Mouse (Mus musculus) MEL (cell line): ENCODE measurements around the gene Col9a2. TPM values are rescaled to one million over a fixed set of nuclear protein-coding genes. Genes with fewer than 3 reads are reported as not detected.

Experiments
- DNase-seq: peaks from one replicate; pipeline ENCODE4 v3.0.0; 2011; ENCODE audit warnings: low read depth, low spot score
- H3K27ac ChIP-seq: 2 replicates; pipeline ENCODE4 v1.5.1; 2012; ENCODE audit warnings: low read depth, mild to moderate bottlenecking, control low read depth, low read length, moderate library complexity; ENCODE audit not compliant: control insufficient read depth
- H3K27me3 ChIP-seq, 2 experiments: fragments of 150-350 bp in 1 of 2; sonication (generic) in 1 of 2; 2 replicates each; pipeline ENCODE4 v1.6.1; 2012; ENCODE audit warnings: low read length in 2 of 2, mild to moderate bottlenecking in 2 of 2, improper control_type of control experiment in 1 of 2, moderate library complexity in 1 of 2; ENCODE audit not compliant: insufficient read depth in 2 of 2, control insufficient read depth in 1 of 2
- H3K36me3 ChIP-seq, 2 experiments: 2 replicates each; pipeline ENCODE4 v1.6.1; 2012 to 2014; ENCODE audit warnings: low read length in 2 of 2, improper control_type of control experiment in 1 of 2, inconsistent platforms in 1 of 2, mild to moderate bottlenecking in 1 of 2; ENCODE audit not compliant: insufficient read depth in 2 of 2, control insufficient read depth in 1 of 2
- H3K4me1 ChIP-seq, 2 experiments: fragments of 150-350 bp in 1 of 2; sonication (generic) in 1 of 2; 2 replicates each; pipeline ENCODE4 v1.6.1; 2012; ENCODE audit warnings: low read length in 2 of 2, improper control_type of control experiment in 1 of 2, mild to moderate bottlenecking in 1 of 2; ENCODE audit not compliant: insufficient read depth in 2 of 2, control insufficient read depth in 1 of 2
- H3K4me3 ChIP-seq, 2 experiments: fragments of 150-350 bp in 1 of 2; sonication (generic) in 1 of 2; 2 replicates each; pipeline ENCODE4 v1.5.1; 2012; ENCODE audit warnings: low read depth in 2 of 2, low read length in 2 of 2, mild to moderate bottlenecking in 2 of 2, moderate library complexity in 2 of 2, control low read depth in 1 of 2, improper control_type of control experiment in 1 of 2; ENCODE audit not compliant: control insufficient read depth in 1 of 2, insufficient read depth in 1 of 2
- H3K79me2 ChIP-seq: 2 replicates; pipeline ENCODE4 v1.6.1; 2012; ENCODE audit warnings: mild to moderate bottlenecking, low read length, moderate library complexity; ENCODE audit not compliant: control insufficient read depth, poor library complexity, insufficient read depth
- H3K9ac ChIP-seq: 2 replicates; pipeline ENCODE4 v1.6.1; 2012; ENCODE audit warnings: low read depth, mild to moderate bottlenecking, control low read depth, low read length, moderate library complexity; ENCODE audit not compliant: control insufficient read depth, poor library complexity, severe bottlenecking
- H3K9me3 ChIP-seq: fragments of 150-350 bp; sonication (generic); replicated peaks from 2 replicates; pipeline ENCODE4 v1.6.1; 2012; ENCODE audit warnings: mild to moderate bottlenecking, low read length, improper control_type of control experiment, moderate library complexity; ENCODE audit not compliant: insufficient read depth
- CTCF ChIP-seq, 3 experiments: IDR thresholded peaks in 2 of 3; conservative IDR thresholded peaks in 1 of 3; 2 replicates each; pipeline ENCODE4 v1.5.1; 2011 to 2012; ENCODE audit warnings: low read length in 3 of 3, low read depth in 2 of 3, mild to moderate bottlenecking in 2 of 3, improper control_type of control experiment in 1 of 3, inconsistent platforms in 1 of 3, mixed read lengths in 1 of 3, moderate library complexity in 1 of 3; ENCODE audit not compliant: control insufficient read depth in 1 of 3, insufficient read depth in 1 of 3, poor library complexity in 1 of 3, severe bottlenecking in 1 of 3
- E2F4 ChIP-seq: IDR thresholded peaks from 2 replicates; pipeline ENCODE4 v1.6.1; 2011; ENCODE audit warnings: low read depth, low read length, improper control_type of control experiment, borderline replicate concordance
- ELF1 ChIP-seq: IDR thresholded peaks from 2 replicates; pipeline ENCODE4 v1.6.1; 2014; ENCODE audit warnings: low read depth, mild to moderate bottlenecking, inconsistent platforms, low read length, improper control_type of control experiment, moderate library complexity
- GABPA ChIP-seq: IDR thresholded peaks from 2 replicates; pipeline ENCODE4 v1.6.1; 2012; ENCODE audit warnings: low read depth, mild to moderate bottlenecking, inconsistent platforms, low read length, improper control_type of control experiment, moderate library complexity
- HCFC1 ChIP-seq: IDR thresholded peaks from 2 replicates; pipeline ENCODE4 v1.6.1; 2012; ENCODE audit warnings: low read depth, mild to moderate bottlenecking, inconsistent platforms, low read length, improper control_type of control experiment, moderate library complexity
- KAT2A ChIP-seq: conservative IDR thresholded peaks from 2 replicates; pipeline ENCODE4 v1.6.1; 2012; ENCODE audit warnings: low read depth, low read length, improper control_type of control experiment, inconsistent platforms
- MAX ChIP-seq: IDR thresholded peaks from 2 replicates; pipeline ENCODE4 v1.6.1; 2011; ENCODE audit warnings: low read length, improper control_type of control experiment
- MXI1 ChIP-seq: IDR thresholded peaks from 2 replicates; pipeline ENCODE4 v1.6.1; 2011; ENCODE audit warnings: mild to moderate bottlenecking, low read depth, low read length, improper control_type of control experiment
- MYC ChIP-seq: IDR thresholded peaks from 2 replicates; pipeline ENCODE4 v1.6.1; 2011; ENCODE audit warnings: low read depth, mild to moderate bottlenecking, low read length, improper control_type of control experiment, moderate library complexity
- NELFE ChIP-seq: IDR thresholded peaks from 2 replicates; pipeline ENCODE4 v1.6.1; 2011; ENCODE audit warnings: low read depth, low read length, improper control_type of control experiment
- POLR2AphosphoS2 ChIP-seq: IDR thresholded peaks from 2 replicates; pipeline ENCODE4 v1.6.1; 2011; ENCODE audit warnings: low read length, improper control_type of control experiment
- RAD21 ChIP-seq: IDR thresholded peaks from 2 replicates; pipeline ENCODE4 v1.6.1; 2011; ENCODE audit warnings: mild to moderate bottlenecking, low read depth, low read length, improper control_type of control experiment
- SIN3A ChIP-seq: IDR thresholded peaks from 2 replicates; pipeline ENCODE4 v1.6.1; 2012; ENCODE audit warnings: low read length, improper control_type of control experiment, inconsistent platforms
- SMC3 ChIP-seq: IDR thresholded peaks from 2 replicates; pipeline ENCODE4 v1.6.1; 2011; ENCODE audit warnings: low read depth, low read length, improper control_type of control experiment
- TAL1 ChIP-seq: IDR thresholded peaks from 2 replicates; pipeline ENCODE4 v1.6.1; 2012; ENCODE audit warnings: mild to moderate bottlenecking, inconsistent platforms, low read length, moderate library complexity, mixed read lengths
- TBP ChIP-seq: IDR thresholded peaks from 2 replicates; pipeline ENCODE4 v1.8.0; 2011; ENCODE audit warnings: low read depth, low read length, improper control_type of control experiment
- ZKSCAN1 ChIP-seq: IDR thresholded peaks from 2 replicates; pipeline ENCODE4 v1.6.1; 2012; ENCODE audit warnings: low read depth, mild to moderate bottlenecking, inconsistent platforms, low read length, improper control_type of control experiment, moderate library complexity
- ZMIZ1 ChIP-seq: IDR thresholded peaks from 2 replicates; pipeline ENCODE4 v1.6.1; 2012; ENCODE audit warnings: low read depth, mild to moderate bottlenecking, inconsistent platforms, low read length, improper control_type of control experiment, moderate library complexity
- polyA plus RNA-seq, 2 experiments: library from polyadenylated mRNA; stranded (reverse) in 1 of 2; unstranded in 1 of 2; fragments of >175 nt in 1 of 2; fragments of >200 nt in 1 of 2; gene quantifications; 2 replicates each; pipeline versions ENCODE4 v1.2.1 to v1.2.4; 2012; ENCODE audit warnings: low replicate concordance in 2 of 2, low read depth in 1 of 2; ENCODE audit not compliant: insufficient read length in 2 of 2, insufficient read depth in 1 of 2, missing spikeins in 1 of 2
- total RNA-seq: library from RNA; depleted of rRNA; stranded (reverse); fragments of 300-350 nt; gene quantifications from 2 replicates; pipeline ENCODE4 v1.2.3, GENCODE M21; 2012

Gene Col9a2
- total and polyA plus RNA-seq, 3 experiments, result 0.12 TPM; not detected in 2

GRCm38 (mm10) chr4:121077915-121078646 is 38.9 kb downstream of the Col9a2 start:
- no peak for DNase-seq
- TF ChIP-seq ZMIZ1 (no peak), GABPA (no peak), MAX (no peak), HCFC1 (no peak)
- Histone ChIP-seq H3K36me3 (peaks cover 0 to 16% of the 10 kb centered on the region in 2 experiments; a peak in 2 of 4 replicates), H3K9me3 (no peaks in the 10 kb centered on the region), H3K4me3 (no peak overlapping the region), H3K4me1 (no peaks in the 10 kb centered on the region), H3K9ac (no peak overlapping the region), H3K79me2 (no peaks in the 10 kb centered on the region), H3K27ac (no peak overlapping the region), H3K27me3 (no peaks in the 10 kb centered on the region)

GRCm38 (mm10) chr4:121080395-121080794 is 41.2 kb downstream of the Col9a2 start:
- Histone ChIP-seq H3K27me3 (no peaks in the 10 kb centered on the region), H3K9me3 (no peaks in the 10 kb centered on the region)
- TF ChIP-seq SMC3, result no peak
- TF ChIP-seq CTCF (IDR thresholded peaks at IDR 0.05 in 2 of 3, conservative IDR thresholded peaks at IDR 0.05 in 1 of 3; ENCODE audit: control insufficient read depth in 1 of 3, insufficient read depth in 1 of 3, low read depth in 2 of 3, low read length in 3 of 3, poor library complexity in 1 of 3, severe bottlenecking in 1 of 3), result no peak
- TF ChIP-seq ZMIZ1, result no peak
- no peak for TF ChIP-seq TBP
- TF ChIP-seq KAT2A, result no peak
- no peak for TF ChIP-seq ELF1
- no peak for TF ChIP-seq SIN3A
- no peak for TF ChIP-seq POLR2AphosphoS2
- TF ChIP-seq MXI1, result no peak
- TF ChIP-seq RAD21, result no peak
- no peak for TF ChIP-seq E2F4
- no peak for TF ChIP-seq TAL1
- no peak for TF ChIP-seq NELFE
- no peak for TF ChIP-seq ZKSCAN1
- TF ChIP-seq HCFC1, result no peak
- TF ChIP-seq MYC, result no peak
- TF ChIP-seq, all 39 proteins: peak for 0
- peaks cover 0 to 19% of the 10 kb centered on the region in 2 experiments; a peak in 2 of 4 replicates for H3K36me3 ChIP-seq
- no peaks in the 10 kb centered on the region for H3K4me1 ChIP-seq
- H3K9ac ChIP-seq, result no peak overlapping the region
- no peaks in the 10 kb centered on the region for H3K79me2 ChIP-seq
- no peak overlapping the region for H3K27ac ChIP-seq
- H3K4me3 ChIP-seq, result no peak overlapping the region
- DNase-seq, result no peak
